Mouse (Mus musculus): ENCODE measurements around the gene Tgfb1. TPM values are rescaled to one million over a fixed set of nuclear protein-coding genes. Genes with fewer than 3 reads are reported as not detected.
"Not testable (repeated sequence)": the region's sequence is repeated elsewhere in the genome, so short reads cannot be mapped to it uniquely, and the experiment has no call there.

The Tgfb1 gene
- total RNA-seq, 2 experiments from 2014 or later: 43.6 to 45.5 TPM

- intact Hi-C loops (cut with DNase I): loop anchor here (1.0 kb wide), 1 partner anchor 15 kb away; no protein-coding TSS in a partner anchor
- peak; percentile 59 to 63 for DNase-seq
These were observed 17.1 kb downstream of the Tgfb1 start for GRCm38 (mm10) chr7:25703793-25704494.

- no peak for DNase-seq
These were observed 18.0 kb downstream of the Tgfb1 start for GRCm38 (mm10) chr7:25704716-25705364.

GRCm38 (mm10) chr7:25705801-25706251 lies 19.0 kb downstream of the Tgfb1 start:
- intact Hi-C loops (cut with DNase I): no loop called here
- peak; percentile 69 to 76 for DNase-seq

More at GRCm38 (mm10) chr7:25704716-25705364, 18.0 kb downstream of the Tgfb1 start:
- intact Hi-C loops (cut with DNase I): loop anchor here (1.0 kb wide), 1 partner anchor 16 kb away; no protein-coding TSS in a partner anchor

DNA sequence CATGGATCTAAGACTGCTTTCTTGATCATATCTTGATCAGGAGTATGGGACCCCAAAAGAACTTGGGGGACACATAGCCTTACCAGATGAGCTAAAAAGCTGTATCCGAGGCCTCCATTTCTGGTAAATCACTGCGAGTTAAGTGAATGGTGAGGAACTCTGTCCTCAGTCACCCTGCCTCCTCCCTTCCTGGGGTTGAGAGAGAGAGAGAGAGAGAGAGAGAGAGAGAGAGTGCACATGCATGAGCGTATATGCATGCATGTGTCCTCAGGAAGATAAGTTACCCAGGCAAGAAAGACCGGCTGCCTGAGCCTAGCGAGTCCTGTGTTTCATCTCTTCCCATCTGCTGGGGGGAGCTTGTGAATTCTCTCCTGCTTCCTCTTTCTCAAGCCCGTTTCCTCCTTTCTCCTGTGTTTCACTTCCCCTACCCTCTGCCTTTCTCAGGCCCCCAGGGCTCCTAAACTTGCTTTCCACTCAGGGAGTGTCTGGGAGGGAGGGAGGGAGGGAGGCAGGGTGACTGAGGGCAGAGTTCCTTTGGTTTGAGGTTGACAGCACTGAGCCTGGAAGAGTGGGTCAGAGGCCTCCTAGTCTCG lies 19.9 kb downstream of the Tgfb1 start:
- intact Hi-C loops (cut with DNase I): no loop called here
- peak in 1 of 2 experiments; percentile 37 for DNase-seq

DNA sequence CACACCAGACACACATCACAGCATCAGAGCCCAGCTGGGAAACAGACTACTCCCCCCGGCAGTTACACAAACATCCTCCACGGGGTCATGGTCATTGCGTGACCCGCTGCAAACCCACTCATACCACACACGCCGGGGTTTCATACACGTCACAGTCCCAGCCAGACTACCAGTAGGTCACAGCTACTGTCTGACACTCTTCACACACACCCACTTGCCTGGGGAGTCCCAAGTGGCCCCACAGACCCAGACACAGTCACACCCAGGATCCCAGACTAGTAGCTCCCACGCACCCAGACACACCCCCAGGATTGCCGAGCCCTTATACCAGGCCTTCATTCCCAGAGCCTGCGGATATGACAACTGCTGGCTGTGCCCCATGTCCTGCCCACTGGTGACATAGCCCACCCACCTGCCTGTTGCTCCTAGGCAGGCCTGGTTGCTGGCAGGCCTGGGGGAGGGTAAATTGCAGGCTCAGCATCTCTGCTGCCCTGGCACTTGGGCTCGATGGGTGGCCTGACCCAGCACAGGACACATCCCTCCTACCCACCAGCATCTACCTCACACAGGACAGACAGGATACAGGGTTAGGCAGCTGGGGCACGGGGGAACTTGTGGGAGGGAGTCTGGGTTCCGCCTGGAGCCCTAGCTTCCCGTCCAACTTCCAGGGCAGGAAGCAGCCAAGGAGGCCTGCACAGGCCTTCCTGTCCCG lies 20.9 kb downstream of the Tgfb1 start:
- intact Hi-C loops (cut with DNase I): no loop called here

DNA sequence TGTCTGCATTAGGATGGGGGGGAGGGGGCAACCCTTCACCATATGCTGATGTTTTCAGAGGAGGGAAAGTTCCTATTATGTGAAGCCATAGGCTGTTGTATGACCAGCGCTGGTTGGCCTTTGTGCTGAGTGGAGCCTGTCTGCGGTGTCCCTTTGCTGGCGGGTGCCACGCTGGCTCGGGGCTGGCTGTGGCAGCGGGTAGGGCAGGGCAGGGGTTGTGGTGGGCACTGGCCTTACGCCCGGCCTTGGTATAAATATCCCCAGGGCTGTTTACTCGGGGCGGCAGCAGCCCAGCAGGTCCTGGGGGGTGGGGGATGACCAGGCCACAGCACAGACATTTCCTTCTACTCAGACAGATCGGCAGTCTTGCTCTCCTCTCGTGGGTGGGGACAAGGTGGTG lies 23.2 kb downstream of the Tgfb1 start:
- intact Hi-C loops (cut with DNase I): no loop called here
- peak; percentile 69 to 75 for DNase-seq

More for the DNA sequence above, 20.9 kb downstream of the Tgfb1 start:
- DNase-seq: peak; percentile 64 to 73

- intact Hi-C loops (cut with DNase I): no loop called here
- DNase-seq: peak; percentile 37 to 47
These were observed 23.8 kb downstream of the Tgfb1 start for GRCm38 (mm10) chr7:25710519-25711130.

DNA sequence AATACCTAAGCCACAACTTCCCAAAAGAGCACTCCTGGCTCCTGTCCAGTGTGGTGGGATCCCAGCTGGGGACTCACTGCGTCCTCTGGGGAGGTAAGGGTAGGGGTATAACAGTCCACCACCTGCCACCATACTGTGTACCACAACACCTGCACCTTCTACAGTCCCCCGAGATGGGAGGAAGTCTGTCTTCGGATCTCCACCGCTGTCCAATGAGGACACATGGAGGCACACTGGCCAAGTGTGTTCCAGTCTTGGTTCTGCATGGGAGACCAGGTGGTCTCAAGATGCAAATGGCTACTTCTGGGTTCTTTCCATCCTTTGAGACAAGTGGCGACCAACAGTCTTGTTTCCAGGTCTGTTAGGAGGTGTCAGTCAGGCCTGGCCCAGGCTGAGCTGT lies 24.4 kb downstream of the Tgfb1 start:
- peak in 1 of 2 experiments; percentile 32 for DNase-seq
- intact Hi-C loops (cut with DNase I): no loop called here

DNA sequence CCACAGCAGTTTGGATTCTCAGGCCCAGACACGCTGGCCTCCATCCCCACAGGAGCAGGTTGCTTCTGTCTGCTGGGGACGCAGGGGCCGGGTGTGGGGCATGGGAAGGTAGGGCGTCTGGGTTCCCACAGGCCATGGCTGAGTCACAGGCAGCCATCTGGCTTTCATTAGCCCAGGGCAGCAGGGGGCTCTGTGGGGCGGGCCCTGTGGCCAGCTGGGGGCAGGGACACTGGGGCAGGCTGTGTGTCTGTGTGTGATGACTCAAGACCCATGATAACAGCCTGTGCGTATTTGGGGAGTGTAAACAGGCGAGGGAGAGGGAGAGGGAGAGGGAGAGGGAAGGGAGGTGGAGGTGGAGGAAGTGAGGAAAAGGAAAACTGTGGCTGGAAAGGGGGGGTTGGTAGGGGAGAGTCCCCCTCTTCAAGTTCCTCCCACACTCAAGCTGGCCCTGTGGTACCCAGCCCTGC lies 25.0 kb downstream of the Tgfb1 start:
- intact Hi-C loops (cut with DNase I): no loop called here
- peak; percentile 72 to 73 for DNase-seq

DNA sequence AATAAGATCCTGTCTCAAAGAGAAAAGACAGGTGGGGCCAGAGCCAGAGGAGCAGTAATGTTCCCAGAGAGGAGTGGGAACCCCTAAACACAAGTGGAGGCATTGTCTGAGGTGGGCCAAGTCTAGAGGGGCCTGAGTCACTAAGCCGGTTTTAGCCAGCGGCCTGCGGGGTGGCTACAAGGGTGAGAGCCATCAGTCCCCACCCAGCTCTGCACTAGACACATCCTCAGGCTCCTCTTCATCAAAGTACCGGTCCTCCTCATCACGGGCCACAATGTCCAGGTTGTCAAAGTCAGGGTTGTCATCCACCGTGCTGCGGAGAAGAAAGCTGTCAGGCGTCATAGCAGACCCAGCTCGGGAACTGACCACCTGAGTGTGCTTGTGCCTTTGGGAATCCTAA lies 26.0 kb downstream of the Tgfb1 start:
- DNase-seq: no peak
- intact Hi-C loops (cut with DNase I): no loop called here

DNA sequence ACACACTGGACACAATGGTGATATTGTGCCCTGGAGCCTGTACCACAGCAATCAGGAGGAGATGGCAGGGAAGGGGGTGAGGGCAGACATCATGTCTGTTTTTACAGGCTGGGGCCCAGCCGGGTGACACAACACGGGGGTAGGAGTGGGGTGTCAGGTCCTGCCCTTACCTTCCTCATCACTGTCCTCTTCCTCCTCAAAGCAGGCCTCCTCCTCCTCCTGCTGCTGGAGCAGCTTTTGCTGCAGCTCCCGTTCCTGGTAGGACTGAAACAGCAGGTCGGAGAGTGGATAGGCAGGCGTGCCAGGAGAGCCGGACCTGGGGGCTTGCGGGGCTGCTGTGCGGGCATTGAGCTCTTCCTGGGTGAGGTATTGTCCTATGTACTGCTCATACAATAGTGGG lies 27.8 kb downstream of the Tgfb1 start:
- no peak for DNase-seq
- intact Hi-C loops (cut with DNase I): no loop called here

DNA sequence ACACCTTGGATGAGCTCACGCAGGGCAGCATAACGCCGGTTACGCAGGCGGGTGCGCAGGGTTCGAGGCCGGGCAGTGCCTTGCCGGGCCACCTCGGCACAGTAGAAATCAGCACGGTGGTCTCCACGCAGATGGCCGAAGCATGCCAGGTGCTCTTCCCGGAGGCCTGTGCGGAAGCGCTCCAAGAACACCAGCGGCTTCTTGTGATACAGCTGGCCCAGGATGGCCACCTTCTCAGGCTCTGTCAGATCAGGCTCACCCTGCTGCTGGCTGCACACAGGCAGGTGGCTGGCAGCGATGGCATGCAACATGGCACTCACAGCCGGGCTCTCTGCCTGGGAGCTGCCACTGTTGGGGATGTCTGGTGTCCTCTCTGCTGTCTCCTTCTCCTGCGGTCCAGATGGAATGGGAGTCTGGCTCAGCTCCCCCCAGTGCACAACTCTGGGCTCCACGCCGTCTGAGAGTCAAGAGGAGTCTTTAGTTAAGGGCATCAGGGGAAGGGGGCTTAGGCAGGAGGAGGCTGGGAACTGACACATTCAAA lies 29.0 kb downstream of the Tgfb1 start:
- intact Hi-C loops (cut with DNase I): no loop called here
- no peak for DNase-seq

GRCm38 (mm10) chr7:25717478-25717877 lies 30.7 kb downstream of the Tgfb1 start:
- intact Hi-C loops (cut with DNase I): no loop called here
- no peak for DNase-seq

DNA sequence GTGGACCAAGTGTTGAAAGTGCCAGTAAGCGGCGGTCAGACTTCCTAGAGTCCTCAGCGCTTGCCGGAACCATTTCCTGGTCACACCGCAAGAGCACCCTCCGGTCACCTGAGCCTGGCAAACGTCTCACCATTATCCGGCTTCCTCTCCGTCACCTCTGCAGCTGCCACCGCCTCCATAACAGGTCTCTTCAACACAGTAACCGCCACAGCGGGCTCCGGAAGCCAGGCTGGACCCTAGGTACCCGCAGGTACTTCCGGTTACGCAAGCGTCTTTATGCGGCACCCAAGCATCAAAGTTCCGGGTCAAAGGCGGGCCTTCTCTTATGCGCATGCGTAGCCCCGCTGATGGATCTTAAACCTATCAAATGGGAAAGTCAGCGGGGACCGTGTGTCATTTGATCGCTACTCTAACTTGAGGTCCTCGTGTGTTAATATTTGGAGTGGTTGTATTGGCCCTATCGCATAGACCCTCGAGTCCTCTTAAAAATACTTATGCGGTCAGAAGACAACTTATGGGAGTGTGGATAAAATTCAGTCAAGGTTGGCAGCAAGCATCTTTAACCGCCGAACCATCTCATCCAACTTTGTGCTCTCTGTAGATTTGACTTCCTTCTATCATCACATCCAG lies 32.1 kb downstream of the Tgfb1 start, which contains the start of gene Ccdc97:
TSS of gene Ccdc97 (minus strand) at position 301 of the 630 bp plus-strand sequence.
- DNase-seq: peak; percentile 95
- intact Hi-C loops (cut with DNase I): no loop called here

- intact Hi-C loops (cut with DNase I): no loop called here
These were observed 33.2 kb downstream of the Tgfb1 start for GRCm38 (mm10) chr7:25719761-25720610.

GRCm38 (mm10) chr7:25720760-25721159 lies 34.0 kb downstream of the Tgfb1 start:
- DNase-seq: no peak
- intact Hi-C loops (cut with DNase I): no loop called here

More at GRCm38 (mm10) chr7:25719761-25720610, 33.2 kb downstream of the Tgfb1 start:
- peak; percentile 83 to 91 for DNase-seq

- DNase-seq; intact Hi-C loops (cut with DNase I): not testable (repeated sequence)
These were observed 35.0 kb downstream of the Tgfb1 start for GRCm38 (mm10) chr7:25721776-25722175.

- intact Hi-C loops (cut with DNase I): no loop called here
- DNase-seq: no peak
These were observed 39.1 kb downstream of the Tgfb1 start for GRCm38 (mm10) chr7:25725886-25726285.
